Mouse (Mus musculus): ENCODE measurements around the gene Senp8. TPM values are rescaled to one million over a fixed set of nuclear protein-coding genes. Genes with fewer than 3 reads are reported as not detected.

Gene Senp8
- 0.92 TPM for polyA plus RNA-seq (2015; fragmentation: Illumina TruSeq; extraction: RNeasy Lipid Tissue Mini Kit (QIAGEN cat#74804); ENCODE audit: insufficient read depth, low read depth, low replicate concordance)

GRCm38 (mm10) chr9:59750267-59751065, at the start of gene Senp8, which contains the start of gene Myo9a:
TSS of gene Senp8 (minus strand) at chr9:59750710.
TSS of gene Myo9a (plus strand) at chr9:59750896.

Other genes starting within 250 kb of the Senp8 start
- 22.5 TPM for gene Hexa, start 211.2 kb downstream of the Senp8 start, polyA plus RNA-seq (2015; fragmentation: Illumina TruSeq; extraction: RNeasy Lipid Tissue Mini Kit (QIAGEN cat#74804); ENCODE audit: insufficient read depth, low read depth, low replicate concordance)
- not detected for gene Tmem202, start 210.9 kb downstream of the Senp8 start, polyA plus RNA-seq (2015; fragmentation: Illumina TruSeq; extraction: RNeasy Lipid Tissue Mini Kit (QIAGEN cat#74804); ENCODE audit: insufficient read depth, low read depth, low replicate concordance)
- not detected for gene Celf6, start 172.8 kb downstream of the Senp8 start, polyA plus RNA-seq (2015; fragmentation: Illumina TruSeq; extraction: RNeasy Lipid Tissue Mini Kit (QIAGEN cat#74804); ENCODE audit: insufficient read depth, low read depth, low replicate concordance)
- 11.8 TPM for gene Parp6, start 133.4 kb downstream of the Senp8 start, polyA plus RNA-seq (2015; fragmentation: Illumina TruSeq; extraction: RNeasy Lipid Tissue Mini Kit (QIAGEN cat#74804); ENCODE audit: insufficient read depth, low read depth, low replicate concordance)
- gene Pkm, start 94.3 kb downstream of the Senp8 start, polyA plus RNA-seq (2015; fragmentation: Illumina TruSeq; extraction: RNeasy Lipid Tissue Mini Kit (QIAGEN cat#74804); ENCODE audit: insufficient read depth, low read depth, low replicate concordance), result 55.5 TPM
- 0.26 TPM for gene Gramd2, start 70.6 kb downstream of the Senp8 start, polyA plus RNA-seq (2015; fragmentation: Illumina TruSeq; extraction: RNeasy Lipid Tissue Mini Kit (QIAGEN cat#74804); ENCODE audit: insufficient read depth, low read depth, low replicate concordance)
- 3.0 TPM for gene Myo9a, start 186 bp upstream of the Senp8 start, polyA plus RNA-seq (2015; fragmentation: Illumina TruSeq; extraction: RNeasy Lipid Tissue Mini Kit (QIAGEN cat#74804); ENCODE audit: insufficient read depth, low read depth, low replicate concordance)
- gene Nr2e3, start 209.9 kb upstream of the Senp8 start, polyA plus RNA-seq (2015; fragmentation: Illumina TruSeq; extraction: RNeasy Lipid Tissue Mini Kit (QIAGEN cat#74804); ENCODE audit: insufficient read depth, low read depth, low replicate concordance), result not detected

Data from pancreas, adult 10 weeks (tissue).